Mouse (Mus musculus) bone marrow macrophage, adult 2 months (primary cell): Measurements from ENCODE around the gene Cmtm2b.
"Not testable (repeated sequence)": the region's sequence is repeated elsewhere in the genome, so short reads cannot be mapped to it uniquely, and the experiment has no call there.

ENCODE experiments used
- CTCF ChIP-seq: IDR thresholded peaks from 2 replicates; pipeline ENCODE4 v1.5.1; 2012; ENCODE audit warnings: low read depth, mild to moderate bottlenecking, low read length, moderate library complexity
- POLR2A ChIP-seq: IDR thresholded peaks from 2 replicates; pipeline ENCODE4 v1.6.1; 2012; ENCODE audit warnings: mild to moderate bottlenecking, low read depth, low read length, borderline replicate concordance

- TF ChIP-seq POLR2A, CTCF: not testable (repeated sequence)
Observed at GRCm38 (mm10) chr8:104312023-104312422, 10.0 kb upstream of the Cmtm2b start.
